Mouse (Mus musculus) heart, postnatal 0 days (tissue): ENCODE measurements around the gene Mrps6. TPM values are rescaled to one million over a fixed set of nuclear protein-coding genes. Genes with fewer than 3 reads are reported as not detected.

Experiments used
- ATAC-seq: fragments of 200-750 bp; cut with Nextera tagmentation; 2 replicates; pipeline ENCODE4 v1.8.0; 2017; ENCODE audit warnings: low read depth, moderate number of reproducible peaks, moderate library complexity; ENCODE audit not compliant: insufficient read depth
- DNase-seq: peaks from one replicate; pipeline ENCODE4 v3.0.0-alpha.2; 2016; ENCODE audit warnings: low spot score
- H3K27ac ChIP-seq: fragments of 300-500 bp; sonication (generic); 2 replicates; pipeline ENCODE4 v1.5.1; 2014; ENCODE audit warnings: low read depth, mild to moderate bottlenecking
- H3K27me3 ChIP-seq: fragments of 300-500 bp; sonication (generic); 2 replicates; pipeline ENCODE4 v1.6.1; 2014; ENCODE audit warnings: low read length, mixed read lengths; ENCODE audit not compliant: control insufficient read depth, insufficient read depth
- H3K36me3 ChIP-seq: fragments of 300-500 bp; sonication (generic); replicated peaks from 2 replicates; pipeline ENCODE4 v1.6.1; 2014; ENCODE audit warnings: low read length, mixed read lengths; ENCODE audit not compliant: control insufficient read depth, insufficient read depth
- H3K4me1 ChIP-seq: fragments of 300-500 bp; sonication (generic); 2 replicates; pipeline ENCODE4 v1.6.1; 2014; ENCODE audit warnings: antibody characterized with exemption; ENCODE audit not compliant: control insufficient read depth, insufficient read depth
- H3K4me2 ChIP-seq: fragments of 300-500 bp; sonication (generic); 2 replicates; pipeline ENCODE4 v1.6.1; 2014; ENCODE audit warnings: low read depth, mild to moderate bottlenecking, low read length, moderate library complexity
- H3K4me3 ChIP-seq: fragments of 300-500 bp; sonication (generic); 2 replicates; pipeline ENCODE4 v1.5.1; 2014; ENCODE audit warnings: low read depth, low read length
- H3K9ac ChIP-seq: fragments of 300-500 bp; sonication (generic); replicated peaks from 2 replicates; pipeline ENCODE4 v1.6.1; 2014; ENCODE audit warnings: low read depth, low read length, mixed read lengths
- H3K9me3 ChIP-seq: fragments of 300-500 bp; sonication (generic); replicated peaks from 2 replicates; pipeline ENCODE4 v1.6.1; 2016; ENCODE audit warnings: low read length; ENCODE audit not compliant: control insufficient read depth
- CTCF ChIP-seq: IDR thresholded peaks from 2 replicates; pipeline ENCODE4 v1.5.1; 2016; ENCODE audit warnings: antibody characterized with exemption, control low read depth, low read depth
- EP300 ChIP-seq: IDR thresholded peaks from 2 replicates; pipeline ENCODE4 v1.6.1; 2016; ENCODE audit warnings: antibody characterized with exemption, low read depth
- WGBS: fragments of 180-500 bp; shearing (Covaris S2); extraction: QIAGEN DNeasy Blood & Tissue Kit; methylation state at CpG from one replicate; pipeline ENCODE4 v1.1.7; 2014; 5-methylcytosine and 5-hydroxymethylcytosine counted together
- polyA plus RNA-seq: library from polyadenylated mRNA; unstranded; fragments of >200 nt; fragmentation: Nextera tagmentation; extraction: Ambion mirVana; gene quantifications from 2 replicates; pipeline ENCODE4 v1.2.1, GENCODE M21; 2015
- total RNA-seq: library from RNA; depleted of rRNA; stranded (reverse); fragments of >200 nt; gene quantifications from 2 replicates; pipeline ENCODE4 v1.2.3, GENCODE M21; 2014; ENCODE audit warnings: low replicate concordance

Gene Mrps6
- total and polyA plus RNA-seq, 2 experiments from 2014 or later, result 43.7 to 115 TPM

DNA sequence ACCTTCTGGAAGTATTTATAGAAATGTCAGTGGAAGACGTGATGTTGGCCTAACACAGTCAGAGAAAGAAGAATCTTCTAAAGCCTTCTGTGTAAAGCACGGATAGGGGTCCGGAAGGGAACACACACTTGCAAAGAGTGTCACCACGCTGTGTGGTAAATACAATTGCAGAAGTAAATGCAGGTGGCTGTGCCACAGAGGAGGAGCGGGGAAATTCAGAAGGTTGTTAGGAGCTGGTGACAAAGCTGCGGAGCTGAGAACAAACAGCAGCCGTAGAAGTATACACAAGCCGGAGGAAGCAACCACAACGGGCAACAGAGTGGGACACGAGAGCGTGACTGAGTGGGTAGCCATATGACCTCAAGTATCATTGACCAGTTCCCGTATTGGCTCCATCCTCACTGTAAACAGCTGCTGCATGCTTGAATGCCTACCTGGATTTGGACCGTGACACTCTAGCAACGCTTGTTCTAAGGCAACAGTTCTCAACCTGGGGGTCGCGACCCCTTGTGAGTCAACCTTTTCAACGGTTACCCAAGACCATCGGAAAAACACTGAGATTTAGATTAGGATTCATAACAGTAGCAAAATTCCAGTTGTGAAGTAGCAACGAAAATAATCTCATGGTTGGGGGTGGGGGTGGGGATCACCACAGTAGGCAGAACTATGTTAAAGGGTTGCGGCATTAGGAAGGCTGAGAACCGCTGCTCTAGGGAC is 20.0 kb upstream of the Mrps6 start:
- no peak for ATAC-seq
- WGBS, result 79% methylated on average over 21 of the region's 21 CpGs

GRCm38 (mm10) chr16:92039421-92039820 is 18.6 kb upstream of the Mrps6 start:
- Histone ChIP-seq H3K36me3 (no peaks in the 10 kb centered on the region), H3K9me3 (no peaks in the 10 kb centered on the region), H3K4me3 (no peak overlapping the region), H3K27ac (no peak overlapping the region), H3K27me3 (0 out of 2 replicates have a peak, but pooled peaks cover 3% of the 10 kb centered on the region), H3K4me2 (no peak overlapping the region), H3K4me1 (no peaks in the 10 kb centered on the region), H3K9ac (no peak overlapping the region)
- ATAC-seq (peak; percentile 51; the same call in 1 of the 2 replicates), DNase-seq (no peak)
- no peak for TF ChIP-seq CTCF
- no peak for TF ChIP-seq EP300
- WGBS, result 66% methylated on average over 7 of the region's 7 CpGs

More for the DNA sequence above, 20.0 kb upstream of the Mrps6 start:
- Histone ChIP-seq H3K27me3 (0 out of 2 replicates have a peak, but pooled peaks cover 3% of the 10 kb centered on the region), H3K27ac (peak overlapping the region; percentile 15; the same call in 1 of the 2 replicates), H3K4me3 (no peak overlapping the region), H3K36me3 (no peaks in the 10 kb centered on the region), H3K4me2 (no peak overlapping the region), H3K9ac (no peak overlapping the region), H3K9me3 (no peaks in the 10 kb centered on the region), H3K4me1 (no peaks in the 10 kb centered on the region)
- no peak for DNase-seq
- TF ChIP-seq EP300 (no peak), CTCF (no peak)

DNA sequence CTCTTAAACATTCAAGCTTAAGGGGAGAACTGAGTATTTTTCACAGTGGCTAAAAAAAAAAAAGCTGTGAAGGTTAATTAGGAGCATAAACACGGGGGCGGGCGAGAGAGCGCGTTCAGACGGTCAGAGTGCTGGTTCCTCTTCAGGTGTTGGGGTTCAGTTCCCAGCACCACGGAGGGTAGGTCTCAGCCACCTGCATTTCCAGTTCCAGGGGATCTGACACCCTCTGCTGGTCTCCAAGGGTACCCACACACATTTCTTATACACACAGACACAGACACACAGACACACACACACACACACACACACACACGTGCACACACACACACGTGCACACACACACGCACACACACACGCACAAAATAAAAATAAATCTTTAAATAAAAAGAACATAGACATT is 18.1 kb upstream of the Mrps6 start:
- H3K4me2 ChIP-seq, result no peak overlapping the region
- 96% methylated on average over 11 of the region's 11 CpGs for WGBS
- no peaks in the 10 kb centered on the region for H3K4me1 ChIP-seq
- no peak for ATAC-seq
- no peak for DNase-seq
- no peak overlapping the region for H3K27ac ChIP-seq
- TF ChIP-seq EP300 (no peak), CTCF (no peak)
- H3K4me3 ChIP-seq, result no peak overlapping the region
- no peaks in the 10 kb centered on the region for H3K36me3 ChIP-seq
- 0 out of 2 replicates have a peak, but pooled peaks cover 3% of the 10 kb centered on the region for H3K27me3 ChIP-seq
- H3K9ac ChIP-seq, result no peak overlapping the region
- H3K9me3 ChIP-seq, result 0 out of 2 replicates have a peak, but pooled peaks cover 3% of the 10 kb centered on the region

DNA sequence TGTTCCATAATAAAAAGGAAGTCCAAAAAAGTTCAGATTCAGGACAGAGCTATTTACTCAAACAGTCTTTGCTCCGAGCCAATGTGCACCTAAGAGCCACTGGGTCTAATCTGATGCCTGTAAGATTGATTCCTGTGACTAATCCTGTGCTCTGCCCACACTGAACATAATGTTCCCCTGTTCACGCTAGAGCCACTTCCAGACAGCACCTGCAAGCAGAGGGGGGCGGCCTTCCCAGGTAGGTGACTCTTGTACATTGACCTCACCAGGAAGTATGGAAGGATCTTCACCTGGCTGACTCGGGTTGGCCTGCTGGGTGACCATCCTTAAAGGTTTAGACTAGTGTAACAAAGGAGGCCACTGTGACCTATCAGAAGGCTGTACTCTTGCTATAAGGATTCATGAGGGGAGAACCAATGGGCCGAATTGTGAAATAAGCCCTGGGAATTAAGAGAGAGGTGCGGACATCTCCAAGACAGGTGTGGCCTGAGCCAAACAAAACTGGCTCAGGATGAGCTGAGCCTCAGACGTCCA is 6.2 kb upstream of the Mrps6 start:
- peaks cover 9% of the 10 kb centered on the region for H3K9me3 ChIP-seq
- peaks cover 7% of the 10 kb centered on the region for H3K4me1 ChIP-seq
- no peak overlapping the region for H3K27ac ChIP-seq
- H3K36me3 ChIP-seq, result no peaks in the 10 kb centered on the region
- no peak overlapping the region for H3K4me3 ChIP-seq
- H3K4me2 ChIP-seq, result no peak overlapping the region
- ATAC-seq (no peak), DNase-seq (no peak)
- H3K27me3 ChIP-seq, result no peaks in the 10 kb centered on the region
- no peak for TF ChIP-seq CTCF
- TF ChIP-seq EP300, result no peak
- WGBS, result 81% methylated on average over 7 of the region's 7 CpGs
- no peak overlapping the region for H3K9ac ChIP-seq

GRCm38 (mm10) chr16:92052569-92052968 is 5.5 kb upstream of the Mrps6 start:
- TF ChIP-seq EP300, result no peak
- no peak for TF ChIP-seq CTCF
- H3K4me1 ChIP-seq, result peaks cover 7% of the 10 kb centered on the region
- H3K4me3 ChIP-seq, result no peak overlapping the region
- DNase-seq, result no peak
- no peak overlapping the region for H3K27ac ChIP-seq
- H3K27me3 ChIP-seq, result no peaks in the 10 kb centered on the region
- H3K4me2 ChIP-seq, result no peak overlapping the region
- WGBS, result 78% methylated on average over 10 of the region's 10 CpGs
- no peak for ATAC-seq
- H3K9ac ChIP-seq, result no peak overlapping the region
- peaks cover 9% of the 10 kb centered on the region for H3K9me3 ChIP-seq
- H3K36me3 ChIP-seq, result no peaks in the 10 kb centered on the region
